Comparison of ENCODE assay signal across 25 mouse cellular contexts in genomic region chr3:37716992-37717391, GRCm38 (mm10). TPM values are rescaled to one million over a fixed set of nuclear protein-coding genes. Genes with fewer than 3 reads are reported as not detected.
A peak's percentile ranks its signal among the peaks of the same experiment; 100 is the strongest.
DNase-seq lines count a peak whose midpoint lies in the region; ATAC-seq lines count a peak whose summit lies in the region.
"Had no signal": no experiment of that assay in that cellular context is flagged by ENCODE, and none has a peak within 500 bp of the region (broad histone marks: within the 10 kb centered on the region; RNA-seq: fewer than 3 reads in every experiment).

No protein-coding gene starts in this region.

- no peaks in the 10 kb centered on the region for H3K9me3 ChIP-seq in embryonic facial prominence, embryonic 10.5 days
- H3K9me3 ChIP-seq in lung, embryonic 16.5 days (ENCODE audit: control insufficient read depth, low read length): no peaks in the 10 kb centered on the region
- H3K9me3 ChIP-seq in hindbrain, embryonic 12.5 days (replicated peaks): no peaks in the 10 kb centered on the region
- H3K9me3 ChIP-seq: embryonic facial prominence, embryonic 12.5 days; embryonic facial prominence, embryonic 15.5 days; heart, embryonic 10.5 days; heart, embryonic 13.5 days; hindbrain, embryonic 15.5 days had no signal

- H3K9ac ChIP-seq in lung, embryonic 16.5 days (ENCODE audit: low read length): no peak overlapping the region
- no peak overlapping the region for H3K9ac ChIP-seq in hindbrain, embryonic 12.5 days
- H3K9ac ChIP-seq: embryonic facial prominence, embryonic 12.5 days; embryonic facial prominence, embryonic 15.5 days; forebrain, postnatal 0 days; heart, embryonic 13.5 days; hindbrain, embryonic 15.5 days had no signal

- peaks cover 11% of the 10 kb centered on the region for H3K4me1 ChIP-seq in embryonic facial prominence, embryonic 10.5 days
- peaks cover 8% of the 10 kb centered on the region; the same call in 1 of the 2 replicates for H3K4me1 ChIP-seq in lung, embryonic 16.5 days (replicated peaks; ENCODE audit: control insufficient read depth, insufficient read depth, low read length)
- H3K4me1 ChIP-seq in hindbrain, embryonic 12.5 days: no peaks in the 10 kb centered on the region
- H3K4me1 ChIP-seq: heart, embryonic 10.5 days; hindbrain, embryonic 15.5 days had no signal

- peak; percentile 44 to 61 for DNase-seq in lung, adult 18-20 months
- no peak for DNase-seq in lung, postnatal 14 days
- DNase-seq in embryonic facial prominence, embryonic 10.5 days (ENCODE audit: low spot score): no peak
- peak; percentile 66 for DNase-seq in lung, postnatal 25 days (ENCODE audit: low spot score)
- no peak for DNase-seq in right cerebral cortex, postnatal 10 days (ENCODE audit: low spot score in 2 of 2)
- DNase-seq in kidney, postnatal 25 days: no peak
- DNase-seq: adrenal gland, adult 2 months; adrenal gland, postnatal 14 days; cerebellum, adult 11-12 months; cerebellum, adult 8-10 months; cerebellum, postnatal 14 days; forebrain, postnatal 0 days; gastrocnemius, postnatal 25 days; heart, adult 18-20 months; heart, postnatal 14 days; heart, postnatal 4 days had no signal

- no peak overlapping the region for H3K4me3 ChIP-seq in embryonic facial prominence, embryonic 10.5 days
- no peak overlapping the region for H3K4me3 ChIP-seq in lung, embryonic 16.5 days (ENCODE audit: low read length)
- H3K4me3 ChIP-seq in hindbrain, embryonic 12.5 days: no peak overlapping the region
- H3K4me3 ChIP-seq: embryonic facial prominence, embryonic 12.5 days; embryonic facial prominence, embryonic 15.5 days; heart, embryonic 10.5 days; heart, embryonic 13.5 days; hindbrain, embryonic 15.5 days had no signal

- WGBS in embryonic facial prominence, embryonic 10.5 days: 89% methylated on average over 2 of the region's 2 CpGs
- 41% methylated on average over 2 of the region's 2 CpGs for WGBS in lung, embryonic 16.5 days
- WGBS in hindbrain, embryonic 12.5 days: 83% methylated on average over 2 of the region's 2 CpGs

- peaks cover 1% of the 10 kb centered on the region; the same call in 1 of the 2 replicates for H3K27me3 ChIP-seq in embryonic facial prominence, embryonic 10.5 days (replicated peaks; ENCODE audit: low read depth, poor library complexity, severe bottlenecking)
- H3K27me3 ChIP-seq in lung, embryonic 16.5 days (ENCODE audit: control insufficient read depth, insufficient read depth, low read depth, low read length): no peaks in the 10 kb centered on the region
- no peaks in the 10 kb centered on the region for H3K27me3 ChIP-seq in hindbrain, embryonic 12.5 days
- H3K27me3 ChIP-seq: embryonic facial prominence, embryonic 12.5 days; embryonic facial prominence, embryonic 15.5 days; hindbrain, embryonic 15.5 days had no signal

- H3K36me3 ChIP-seq in embryonic facial prominence, embryonic 10.5 days (replicated peaks): no peaks in the 10 kb centered on the region
- H3K36me3 ChIP-seq in lung, embryonic 16.5 days (ENCODE audit: control insufficient read depth, insufficient read depth, low read length): no peaks in the 10 kb centered on the region
- H3K36me3 ChIP-seq in hindbrain, embryonic 12.5 days: no peaks in the 10 kb centered on the region
- H3K36me3 ChIP-seq: embryonic facial prominence, embryonic 12.5 days; embryonic facial prominence, embryonic 15.5 days; heart, embryonic 10.5 days; heart, embryonic 13.5 days; hindbrain, embryonic 15.5 days had no signal

- H3K4me2 ChIP-seq in lung, embryonic 16.5 days (ENCODE audit: low read depth, low read length): no peak overlapping the region
- H3K4me2 ChIP-seq in hindbrain, embryonic 12.5 days (replicated peaks): no peak overlapping the region
- H3K4me2 ChIP-seq: embryonic facial prominence, embryonic 12.5 days; embryonic facial prominence, embryonic 15.5 days; heart, embryonic 13.5 days; hindbrain, embryonic 15.5 days had no signal

- ATAC-seq in lung, embryonic 16.5 days (ENCODE audit: low read depth): peak; percentile 73
- no peak for ATAC-seq in hindbrain, embryonic 12.5 days (ENCODE audit: low FRiP score)
- ATAC-seq: activated CD4-positive, CD25-positive, alpha-beta regulatory T cell, adult 4 months; forebrain, embryonic 14.5 days; forebrain, postnatal 0 days had no signal

- peak overlapping the region; percentile 35; the same call in 1 of the 2 replicates for H3K27ac ChIP-seq in embryonic facial prominence, embryonic 10.5 days (replicated peaks)
- H3K27ac ChIP-seq in lung, embryonic 16.5 days (ENCODE audit: low read length): peak overlapping the region; percentile 69
- H3K27ac ChIP-seq in hindbrain, embryonic 12.5 days: no peak overlapping the region
- H3K27ac ChIP-seq: embryonic facial prominence, embryonic 12.5 days; embryonic facial prominence, embryonic 15.5 days; heart, embryonic 10.5 days; heart, embryonic 13.5 days; hindbrain, embryonic 15.5 days had no signal

RNA-seq across cellular contexts. Expression of gene Gm5148, which starts 7.3 kb away (rescaled TPM):
- 3.1 and 4.1 TPM in 2 replicates for polyA plus RNA-seq in embryonic facial prominence, embryonic 10.5 days (2016; fragmentation: Nextera tagmentation; extraction: Ambion mirVana)
- 6.0 and 8.0 TPM in 2 replicates for polyA plus RNA-seq in lung, embryonic 16.5 days (2015; fragmentation: Nextera tagmentation; extraction: Ambion mirVana)
- 3.9 and 4.0 TPM in 2 replicates for polyA plus RNA-seq in hindbrain, embryonic 12.5 days (2016; fragmentation: Nextera tagmentation; extraction: Ambion mirVana)

Comparison
In these comparisons a context has a peak if more than half of its experiments do, and no peak if none do; other contexts are left out.
1. DNase-seq: peak in lung, adult 18-20 months (2 of 2) and lung, postnatal 25 days (single experiment); none in lung, postnatal 14 days (single experiment), embryonic facial prominence, embryonic 10.5 days (single experiment), right cerebral cortex, postnatal 10 days (0 of 2) and kidney, postnatal 25 days (0 of 2).